Mouse (Mus musculus) forebrain, embryonic 14.5 days (tissue): ENCODE results near the gene Fgf4. TPM values are rescaled to one million over a fixed set of nuclear protein-coding genes. Genes with fewer than 3 reads are reported as not detected.

Source experiments
- ATAC-seq: fragments of 200-750 bp; cut with Nextera tagmentation; 2 replicates; pipeline ENCODE4 v1.8.0; 2017; ENCODE audit warnings: mild to moderate bottlenecking, moderate library complexity
- DNase-seq: peaks from one replicate; pipeline ENCODE4 v3.0.0-alpha.2; 2015; ENCODE audit warnings: low spot score
- H3K27ac ChIP-seq: fragments of 300-500 bp; sonication (generic); 2 replicates; pipeline ENCODE4 v1.5.1; 2014; ENCODE audit warnings: low read depth, mild to moderate bottlenecking, control low read depth, low read length, moderate library complexity
- H3K27me3 ChIP-seq: fragments of 300-500 bp; sonication (generic); replicated peaks from 2 replicates; pipeline ENCODE4 v1.6.1; 2014; ENCODE audit warnings: low read length, control low read depth, mixed read lengths; ENCODE audit not compliant: control insufficient read depth, insufficient read depth
- H3K36me3 ChIP-seq: fragments of 300-500 bp; sonication (generic); 2 replicates; pipeline ENCODE4 v1.6.1; 2014; ENCODE audit warnings: low read length, control low read depth; ENCODE audit not compliant: control insufficient read depth, insufficient read depth
- H3K4me1 ChIP-seq: fragments of 300-500 bp; sonication (generic); 2 replicates; pipeline ENCODE4 v1.6.1; 2014; ENCODE audit warnings: antibody characterized with exemption, low read length, control low read depth; ENCODE audit not compliant: control insufficient read depth, insufficient read depth
- H3K4me2 ChIP-seq: fragments of 300-500 bp; sonication (generic); 2 replicates; pipeline ENCODE4 v1.6.1; 2014; ENCODE audit warnings: mild to moderate bottlenecking, control low read depth, low read length
- H3K4me3 ChIP-seq: fragments of 300-500 bp; sonication (generic); 2 replicates; pipeline ENCODE4 v1.5.1; 2014; ENCODE audit warnings: low read depth, low read length, control low read depth
- H3K9ac ChIP-seq: fragments of 300-500 bp; sonication (generic); 2 replicates; pipeline ENCODE4 v1.6.1; 2014; ENCODE audit warnings: mild to moderate bottlenecking, low read length, control low read depth, moderate library complexity
- H3K9me3 ChIP-seq: fragments of 300-500 bp; sonication (generic); replicated peaks from 2 replicates; pipeline ENCODE4 v1.6.1; 2016; ENCODE audit warnings: low read length, control low read depth, mixed read lengths; ENCODE audit not compliant: control insufficient read depth
- WGBS: fragments of 180-500 bp; shearing (Covaris S2); extraction: QIAGEN DNeasy Blood & Tissue Kit; methylation state at CpG from one replicate; pipeline ENCODE4 v1.1.7; 2014; 5-methylcytosine and 5-hydroxymethylcytosine counted together
- polyA plus RNA-seq: library from polyadenylated mRNA; unstranded; fragments of >200 nt; fragmentation: Nextera tagmentation; extraction: Ambion mirVana; gene quantifications from 2 replicates; pipeline ENCODE4 v1.2.1, GENCODE M21; 2014

The Fgf4 gene
- polyA plus RNA-seq, 1 experiment from 2014 or later, result not detected

DNA sequence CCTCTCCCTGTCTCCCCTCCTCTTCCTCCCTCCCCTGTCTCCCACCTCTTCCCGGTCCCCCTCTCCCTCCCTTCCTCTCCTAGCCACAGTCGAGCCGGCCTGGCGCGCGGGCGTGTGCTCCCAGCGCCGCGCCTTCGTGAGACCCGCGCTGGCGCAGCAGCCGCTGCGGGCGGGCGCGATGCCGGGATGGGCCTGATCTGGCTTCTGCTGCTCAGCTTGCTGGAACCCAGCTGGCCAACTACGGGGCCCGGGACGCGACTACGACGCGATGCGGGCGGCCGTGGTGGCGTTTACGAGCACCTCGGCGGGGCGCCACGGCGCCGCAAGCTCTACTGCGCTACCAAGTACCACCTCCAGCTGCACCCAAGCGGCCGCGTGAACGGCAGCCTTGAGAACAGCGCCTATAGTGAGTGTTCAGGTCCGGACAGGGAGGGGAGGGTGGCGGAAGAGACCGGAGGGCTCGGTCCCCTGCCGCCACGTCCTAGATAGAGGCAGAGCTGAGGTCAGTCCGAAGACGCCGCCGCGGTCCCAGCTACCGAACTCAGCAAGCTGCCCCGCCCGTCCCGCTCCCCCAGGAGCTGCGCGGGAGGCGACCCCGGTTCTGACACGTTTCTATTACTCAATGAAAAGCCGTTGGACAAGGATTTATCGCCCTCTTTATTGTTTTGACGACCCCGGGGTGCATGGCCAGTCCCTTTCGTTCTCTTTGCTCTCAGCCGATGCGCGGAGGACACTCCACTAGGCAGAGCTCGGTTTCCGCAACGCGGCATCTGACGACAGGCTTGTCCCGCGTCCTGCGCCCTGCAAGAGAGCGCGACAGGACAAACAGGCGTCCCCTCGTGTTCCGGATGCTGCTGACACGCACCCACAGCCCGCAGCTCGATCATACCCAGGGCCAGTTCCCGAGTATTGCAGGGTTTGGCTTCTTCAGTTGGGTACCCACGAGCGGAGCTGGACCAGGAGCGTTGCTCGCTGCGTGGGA lies 8.4 kb upstream of the Fgf4 start:
- Histone ChIP-seq H3K27ac (no peak overlapping the region), H3K36me3 (no peaks in the 10 kb centered on the region), H3K4me2 (peak overlapping the region; percentile 58), H3K4me3 (peak overlapping the region; percentile 38), H3K9ac (peak overlapping the region; percentile 43), H3K9me3 (no peaks in the 10 kb centered on the region), H3K4me1 (no peaks in the 10 kb centered on the region), H3K27me3 (peaks cover 55% of the 10 kb centered on the region)
- under 1% methylated on average over 94 of the region's 94 CpGs for WGBS
- DNase-seq (peak; percentile 41), ATAC-seq (peak; percentile 67)

GRCm38 (mm10) chr7:144846158-144846557 lies 1.0 kb upstream of the Fgf4 start:
- Histone ChIP-seq H3K9ac (no peak overlapping the region), H3K4me1 (no peaks in the 10 kb centered on the region), H3K27ac (no peak overlapping the region), H3K36me3 (no peaks in the 10 kb centered on the region), H3K4me2 (no peak overlapping the region), H3K4me3 (no peak overlapping the region), H3K9me3 (no peaks in the 10 kb centered on the region), H3K27me3 (peaks cover 5% of the 10 kb centered on the region)
- no peak for ATAC-seq
- 23% methylated on average over 4 of the region's 4 CpGs for WGBS
- no peak for DNase-seq

- no peak overlapping the region for H3K4me3 ChIP-seq
- DNase-seq, result no peak
- H3K36me3 ChIP-seq, result no peaks in the 10 kb centered on the region
- no peaks in the 10 kb centered on the region for H3K9me3 ChIP-seq
- H3K27me3 ChIP-seq, result no peaks in the 10 kb centered on the region
- no peaks in the 10 kb centered on the region for H3K4me1 ChIP-seq
- 48% methylated on average over 3 of the region's 3 CpGs for WGBS
- no peak overlapping the region for H3K27ac ChIP-seq
- H3K4me2 ChIP-seq, result no peak overlapping the region
- no peak for ATAC-seq
- no peak overlapping the region for H3K9ac ChIP-seq
Measured at GRCm38 (mm10) chr7:144851321-144851720, 4.2 kb downstream of the Fgf4 start.

- no peak overlapping the region for H3K4me2 ChIP-seq
- no peaks in the 10 kb centered on the region for H3K36me3 ChIP-seq
- no peak overlapping the region for H3K27ac ChIP-seq
- 63% methylated on average over 3 of the region's 3 CpGs for WGBS
- ATAC-seq (no peak), DNase-seq (no peak)
- H3K4me1 ChIP-seq, result no peaks in the 10 kb centered on the region
- no peak overlapping the region for H3K4me3 ChIP-seq
- H3K9ac ChIP-seq, result no peak overlapping the region
- H3K27me3 ChIP-seq, result peaks cover 12% of the 10 kb centered on the region
- no peaks in the 10 kb centered on the region for H3K9me3 ChIP-seq
Measured at GRCm38 (mm10) chr7:144854966-144855365, 7.8 kb downstream of the Fgf4 start.

DNA sequence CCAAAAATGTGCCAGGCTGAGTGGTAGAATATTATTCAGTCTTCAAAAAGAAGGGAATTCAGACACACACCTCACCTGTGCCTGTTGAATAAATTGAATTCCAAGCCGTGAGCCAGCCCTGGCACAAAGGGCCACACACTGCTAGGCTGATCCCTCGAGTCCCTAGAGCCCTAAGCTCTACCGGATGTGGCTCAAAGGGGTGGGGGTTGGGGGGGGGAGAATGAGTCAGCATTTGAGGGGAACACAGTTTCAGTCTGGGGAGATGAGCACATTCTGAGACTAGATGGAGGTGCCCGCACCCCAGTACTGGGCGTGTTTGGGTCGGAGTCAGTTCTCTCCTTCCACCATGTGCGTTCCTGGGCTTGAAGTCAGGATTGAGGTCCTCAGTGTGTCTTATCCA lies 10.0 kb downstream of the Fgf4 start:
- H3K4me1 ChIP-seq, result peaks cover 6% of the 10 kb centered on the region; the same call in 1 of the 2 replicates
- peaks cover 34% of the 10 kb centered on the region for H3K27me3 ChIP-seq
- no peak overlapping the region for H3K9ac ChIP-seq
- H3K36me3 ChIP-seq, result no peaks in the 10 kb centered on the region
- H3K9me3 ChIP-seq, result no peaks in the 10 kb centered on the region
- no peak overlapping the region for H3K27ac ChIP-seq
- 86% methylated on average over 7 of the region's 7 CpGs for WGBS
- no peak for ATAC-seq
- no peak for DNase-seq
- H3K4me3 ChIP-seq, result no peak overlapping the region
- H3K4me2 ChIP-seq, result no peak overlapping the region

- no peak for DNase-seq
- 72% methylated on average over 3 of the region's 3 CpGs for WGBS
- ATAC-seq, result no peak
- no peak overlapping the region for H3K27ac ChIP-seq
- no peak overlapping the region for H3K9ac ChIP-seq
- H3K4me2 ChIP-seq, result no peak overlapping the region
- peaks cover 40% of the 10 kb centered on the region for H3K27me3 ChIP-seq
- peaks cover 6% of the 10 kb centered on the region; the same call in 1 of the 2 replicates for H3K4me1 ChIP-seq
- H3K36me3 ChIP-seq, result no peaks in the 10 kb centered on the region
- H3K9me3 ChIP-seq, result no peaks in the 10 kb centered on the region
- H3K4me3 ChIP-seq, result no peak overlapping the region
Measured at GRCm38 (mm10) chr7:144857826-144858342, 10.7 kb downstream of the Fgf4 start.

- DNase-seq, result no peak
- H3K9me3 ChIP-seq, result no peaks in the 10 kb centered on the region
- H3K27ac ChIP-seq, result no peak overlapping the region
- ATAC-seq, result no peak
- peaks cover 49% of the 10 kb centered on the region for H3K27me3 ChIP-seq
- no peaks in the 10 kb centered on the region for H3K36me3 ChIP-seq
- H3K4me3 ChIP-seq, result no peak overlapping the region
- WGBS, result 90% methylated on average over 1 of the region's 1 CpGs
- no peak overlapping the region for H3K4me2 ChIP-seq
- no peak overlapping the region for H3K9ac ChIP-seq
- H3K4me1 ChIP-seq, result peaks cover 6% of the 10 kb centered on the region; the same call in 1 of the 2 replicates
Measured at GRCm38 (mm10) chr7:144858702-144859101, 11.5 kb downstream of the Fgf4 start.

DNA sequence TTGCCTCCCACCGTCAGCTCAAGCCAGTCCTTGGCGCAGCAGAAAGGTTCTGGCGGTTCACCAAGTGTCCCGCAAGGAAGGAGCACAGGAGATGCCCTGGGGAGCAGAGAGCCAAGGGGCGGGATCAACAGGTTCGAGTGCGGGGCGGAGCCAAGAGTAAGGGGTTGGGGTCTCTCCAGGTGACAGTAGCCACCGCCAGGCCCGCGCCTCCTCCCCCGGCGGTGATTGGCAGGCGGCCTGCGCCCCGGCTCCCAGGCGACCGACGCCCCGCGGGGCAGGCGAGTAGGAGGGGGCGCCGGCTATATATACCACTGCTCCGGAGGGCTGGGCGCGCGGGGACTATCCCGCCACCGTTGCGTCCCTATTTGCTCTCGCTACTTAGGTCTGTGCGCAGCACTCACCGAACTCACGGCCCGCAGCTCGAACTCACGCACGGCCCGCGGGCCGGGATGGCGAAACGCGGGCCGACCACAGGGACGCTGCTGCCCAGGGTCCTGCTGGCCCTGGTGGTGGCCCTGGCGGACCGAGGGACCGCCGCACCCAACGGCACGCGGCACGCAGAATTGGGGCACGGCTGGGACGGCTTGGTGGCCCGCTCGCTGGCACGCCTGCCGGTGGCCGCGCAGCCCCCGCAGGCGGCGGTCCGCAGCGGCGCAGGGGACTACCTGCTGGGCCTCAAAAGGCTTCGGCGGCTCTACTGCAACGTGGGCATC lies 14.0 kb downstream of the Fgf4 start:
- ATAC-seq, result no peak
- H3K4me2 ChIP-seq, result peak overlapping the region; percentile 33
- H3K9ac ChIP-seq, result no peak overlapping the region
- H3K9me3 ChIP-seq, result no peaks in the 10 kb centered on the region
- H3K4me1 ChIP-seq, result peaks cover 6% of the 10 kb centered on the region; the same call in 1 of the 2 replicates
- no peak overlapping the region for H3K27ac ChIP-seq
- H3K27me3 ChIP-seq, result peaks cover 66% of the 10 kb centered on the region
- no peaks in the 10 kb centered on the region for H3K36me3 ChIP-seq
- DNase-seq, result no peak
- under 1% methylated on average over 67 of the region's 72 CpGs for WGBS
- peak overlapping the region; percentile 17 for H3K4me3 ChIP-seq
